Mouse (Mus musculus) C2C12 (cell line): ENCODE measurements around the gene Wipi2.

Experiments used
- CTCF ChIP-seq: IDR thresholded peaks from one replicate; pipeline ENCODE4 v1.5.1; 2011; ENCODE audit not compliant: control insufficient read depth, insufficient read depth, insufficient read length
- FOSL1 ChIP-seq: IDR thresholded peaks from one replicate; pipeline ENCODE4 v1.8.0; 2011; ENCODE audit warnings: mild to moderate bottlenecking, low read length; ENCODE audit not compliant: poor library complexity, insufficient read depth, severe bottlenecking
- MAX ChIP-seq: IDR thresholded peaks from one replicate; pipeline ENCODE4 v1.6.1; 2011; ENCODE audit warnings: mild to moderate bottlenecking, control low read depth

GRCm38 (mm10) chr5:142696865-142697264, 69.4 kb downstream of the Wipi2 start:
- no peak for TF ChIP-seq MAX
- TF ChIP-seq CTCF, result no peak
- no peak for TF ChIP-seq FOSL1
